Mouse (Mus musculus) left cerebral cortex, adult 18-20 months (tissue): ENCODE results near the gene Agap3. TPM values are rescaled to one million over a fixed set of nuclear protein-coding genes. Genes with fewer than 3 reads are reported as not detected.

Experiments
- total RNA-seq, 2 experiments: library from RNA; stranded (reverse); gene quantifications; 2 replicates each; pipeline ENCODE4 v1.2.3; 2021

Agap3 gene
- total RNA-seq, 2 experiments from 2014 or later: 517 to 575 TPM

Other genes starting within 250 kb of the Agap3 start
- 10 to 100 TPM; 29.6 to 36.2 TPM for gene Kcnh2, start 100.6 kb upstream of the Agap3 start, total RNA-seq
- gene Nos3, start 87.4 kb upstream of the Agap3 start, total RNA-seq: 10 to 100 TPM in 1 of 2 experiments, 1 to 10 TPM in 1; 8.0 to 10.7 TPM
- gene Atg9b, start 60.0 kb upstream of the Agap3 start, total RNA-seq: 1 to 10 TPM; 4.2 to 6.4 TPM
- 10 to 100 TPM; 43.3 to 56.1 TPM for gene Abcb8, start 58.5 kb upstream of the Agap3 start, total RNA-seq
- gene Asic3, start 38.8 kb upstream of the Agap3 start, total RNA-seq: under 1 TPM in 1 of 2 experiments, not detected in 1; 0.54 TPM
- 100 to 1,000 TPM; 128 to 129 TPM for gene Cdk5, start 28.6 kb upstream of the Agap3 start, total RNA-seq
- 10 to 100 TPM; 28.9 to 31.0 TPM for gene Slc4a2, start 28.3 kb upstream of the Agap3 start, total RNA-seq
- 100 to 1,000 TPM; 108 to 131 TPM for gene Fastk, start 6.9 kb upstream of the Agap3 start, total RNA-seq
- 10 to 100 TPM; 27.2 to 27.3 TPM for gene Tmub1, start 4.3 kb upstream of the Agap3 start, total RNA-seq
- under 1 TPM; 0.21 to 0.33 TPM for gene Gbx1, start 75.0 kb downstream of the Agap3 start, total RNA-seq
- not detected for gene Asb10, start 88.8 kb downstream of the Agap3 start, total RNA-seq
- gene 4931409K22Rik, start 104.6 kb downstream of the Agap3 start, total RNA-seq: not detected
- 10 to 100 TPM; 89.7 to 90.5 TPM for gene Abcf2, start 125.3 kb downstream of the Agap3 start, total RNA-seq
- gene Chpf2, start 134.6 kb downstream of the Agap3 start, total RNA-seq: 10 to 100 TPM; 65.9 to 76.4 TPM
- 100 to 1,000 TPM in 1 of 2 experiments, 10 to 100 TPM in 1; 93.6 to 103 TPM for gene Smarcd3, start 172.2 kb downstream of the Agap3 start, total RNA-seq
- 10 to 100 TPM; 78.7 to 84.1 TPM for gene Nub1, start 233.4 kb downstream of the Agap3 start, total RNA-seq